Comparison of ENCODE assay signal across 22 mouse cellular contexts in the genomic region with DNA sequence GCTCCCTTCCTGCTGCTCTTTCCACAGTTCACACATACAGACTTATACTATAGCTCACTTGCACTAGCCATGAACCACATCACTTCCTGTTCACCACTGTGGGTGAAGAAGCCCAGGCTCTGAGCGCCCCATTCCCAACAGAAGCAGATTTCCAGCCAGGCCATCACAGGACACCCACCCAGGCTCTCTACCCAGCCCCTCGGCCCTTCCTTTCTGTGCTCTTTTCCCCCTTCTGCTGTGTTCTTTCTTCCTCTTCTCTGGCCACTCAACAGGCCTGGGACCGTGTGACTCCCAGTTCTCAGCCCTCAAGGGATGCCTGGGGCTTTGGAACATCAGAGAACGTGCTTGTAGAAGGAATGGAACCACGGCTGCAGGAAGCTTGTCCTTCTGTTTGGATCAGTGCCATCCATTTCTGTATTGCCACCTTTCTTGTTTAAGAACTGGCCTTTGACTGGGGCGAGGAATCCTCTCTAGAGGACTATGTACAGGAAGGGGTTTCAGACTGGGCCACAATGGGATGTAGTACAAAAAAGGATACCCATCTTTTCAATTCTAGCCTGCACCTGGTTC. TPM values are rescaled to one million over a fixed set of nuclear protein-coding genes. Genes with fewer than 3 reads are reported as not detected.
DNase-seq lines count a peak whose midpoint lies in the region; ATAC-seq and TF ChIP-seq lines count a peak whose summit lies in the region.
"Had no signal": no experiment of that assay in that cellular context is flagged by ENCODE, and none has a peak within 500 bp of the region (broad histone marks: within the 10 kb centered on the region; RNA-seq: fewer than 3 reads in every experiment).

No protein-coding gene starts in this region.

- TF ChIP-seq EP300 in heart, adult 2 months (IDR thresholded peaks at IDR 0.05; ENCODE audit: insufficient read depth, low read depth, low read length): no peak

- no peak overlapping the region for H3K9ac ChIP-seq in heart, adult 2 months (ENCODE audit: low read depth, low read length)
- no peak overlapping the region for H3K9ac ChIP-seq in intestine, embryonic 14.5 days (ENCODE audit: low read length)
- H3K9ac ChIP-seq in intestine, postnatal 0 days (ENCODE audit: low read depth, low read length): no peak overlapping the region
- 0 out of 2 replicates have a peak overlapping the region, but pooled peaks have one; percentile 6 for H3K9ac ChIP-seq in lung, embryonic 15.5 days
- H3K9ac ChIP-seq: hindbrain, embryonic 14.5 days; liver, embryonic 12.5 days had no signal

- H3K27me3 ChIP-seq in heart, adult 2 months (ENCODE audit: control insufficient read depth, insufficient read depth, low read length): no peaks in the 10 kb centered on the region
- H3K27me3 ChIP-seq in intestine, embryonic 14.5 days (replicated peaks; ENCODE audit: control insufficient read depth, insufficient read depth, low read length): no peaks in the 10 kb centered on the region
- peaks cover 4% of the 10 kb centered on the region; the same call in 1 of the 2 replicates for H3K27me3 ChIP-seq in intestine, postnatal 0 days (replicated peaks; ENCODE audit: control insufficient read depth, insufficient read depth, low read length)
- peaks cover 3% of the 10 kb centered on the region; the same call in 1 of the 2 replicates for H3K27me3 ChIP-seq in lung, embryonic 15.5 days
- peaks cover 38% of the 10 kb centered on the region for H3K27me3 ChIP-seq in limb, embryonic 10.5 days (ENCODE audit: low read depth, poor library complexity, severe bottlenecking)
- H3K27me3 ChIP-seq: CH12.LX had no signal

- H3K4me2 ChIP-seq in intestine, embryonic 14.5 days (ENCODE audit: low read length): no peak overlapping the region
- no peak overlapping the region for H3K4me2 ChIP-seq in intestine, postnatal 0 days (replicated peaks; ENCODE audit: low read depth)
- H3K4me2 ChIP-seq in lung, embryonic 15.5 days: peak overlapping the region; percentile 20; the same call in 1 of the 2 replicates
- H3K4me2 ChIP-seq: hindbrain, embryonic 14.5 days; liver, embryonic 12.5 days had no signal

- H3K27ac ChIP-seq in heart, adult 2 months: peak overlapping the region; percentile 51; the same call in 1 of the 2 replicates
- H3K27ac ChIP-seq in intestine, embryonic 14.5 days (ENCODE audit: low read depth): no peak overlapping the region
- H3K27ac ChIP-seq in intestine, postnatal 0 days (ENCODE audit: low read depth, low read length): no peak overlapping the region
- peak overlapping the region; percentile 73 for H3K27ac ChIP-seq in lung, embryonic 15.5 days
- H3K27ac ChIP-seq in limb, embryonic 10.5 days: no peak overlapping the region
- H3K27ac ChIP-seq: hindbrain, embryonic 14.5 days; liver, embryonic 12.5 days had no signal

- no peak for DNase-seq in heart, adult 2 months
- no peak for DNase-seq in heart, adult 18-20 months
- DNase-seq in intestine, embryonic 14.5 days (ENCODE audit: low spot score): peak; percentile 51
- DNase-seq in lung, adult 18-20 months: no peak
- DNase-seq in limb, embryonic 10.5 days (ENCODE audit: low spot score): peak; percentile 16
- no peak for DNase-seq in layer of hippocampus, adult 9-11 months
- DNase-seq: cerebellum, adult 2 months; cerebellum, postnatal 36 days; kidney, adult 11 months; thymus, postnatal 36 days had no signal

- peaks cover 13% of the 10 kb centered on the region for H3K4me1 ChIP-seq in heart, adult 2 months (ENCODE audit: control insufficient read depth, insufficient read depth, low read length)
- H3K4me1 ChIP-seq in intestine, embryonic 14.5 days (replicated peaks; ENCODE audit: control insufficient read depth, insufficient read depth, low read length): peaks cover 34% of the 10 kb centered on the region
- no peaks in the 10 kb centered on the region for H3K4me1 ChIP-seq in intestine, postnatal 0 days (replicated peaks; ENCODE audit: control insufficient read depth, insufficient read depth, low read length)
- H3K4me1 ChIP-seq in lung, embryonic 15.5 days: peaks cover 48% of the 10 kb centered on the region
- H3K4me1 ChIP-seq in limb, embryonic 10.5 days: peaks cover 24% of the 10 kb centered on the region

- no peak for ATAC-seq in intestine, embryonic 14.5 days (replicated peaks; ENCODE audit: low FRiP score, low TSS enrichment, low read depth)
- ATAC-seq in intestine, postnatal 0 days: no peak
- no peak for ATAC-seq in lung, embryonic 15.5 days (ENCODE audit: borderline replicate concordance, extremely low read depth, low FRiP score, low TSS enrichment)
- ATAC-seq: liver, embryonic 12.5 days had no signal

- no peak overlapping the region for H3K4me3 ChIP-seq in heart, adult 2 months
- no peak overlapping the region for H3K4me3 ChIP-seq in intestine, embryonic 14.5 days (ENCODE audit: low read depth, low read length)
- no peak overlapping the region for H3K4me3 ChIP-seq in intestine, postnatal 0 days (ENCODE audit: low read depth, low read length)
- no peak overlapping the region for H3K4me3 ChIP-seq in lung, embryonic 15.5 days
- no peak overlapping the region for H3K4me3 ChIP-seq in limb, embryonic 10.5 days
- H3K4me3 ChIP-seq: liver, embryonic 12.5 days had no signal

- intact Hi-C loops in heart, adult 2 months (cut with DNase I): loop anchor here (2.0 to 5.0 kb wide), 2 partner anchors 14 to 33 kb away; no protein-coding TSS in a partner anchor

- 40% methylated on average over 6 of the region's 6 CpGs for WGBS in heart, adult 2 months
- WGBS in intestine, embryonic 14.5 days: 68% methylated on average over 6 of the region's 6 CpGs
- 66% methylated on average over 6 of the region's 6 CpGs for WGBS in intestine, postnatal 0 days
- WGBS in lung, embryonic 15.5 days: 49% methylated on average over 6 of the region's 6 CpGs
- 90% methylated on average over 6 of the region's 6 CpGs for WGBS in limb, embryonic 10.5 days

- TF ChIP-seq CTCF in heart, adult 2 months (IDR thresholded peaks at IDR 0.05): no peak
- no peak for TF ChIP-seq CTCF in intestine, postnatal 0 days (IDR thresholded peaks at IDR 0.05; ENCODE audit: low read depth)

- no peak for TF ChIP-seq POLR2A in heart, adult 2 months (IDR thresholded peaks at IDR 0.05; ENCODE audit: insufficient read depth, low read depth, low read length)

- no peaks in the 10 kb centered on the region for H3K79me2 ChIP-seq in heart, adult 2 months (replicated peaks; ENCODE audit: control insufficient read depth, insufficient read depth, low read length)

- no peaks in the 10 kb centered on the region for H3K9me3 ChIP-seq in intestine, embryonic 14.5 days (ENCODE audit: control insufficient read depth, low read length)
- no peaks in the 10 kb centered on the region for H3K9me3 ChIP-seq in intestine, postnatal 0 days (ENCODE audit: control insufficient read depth)
- H3K9me3 ChIP-seq in lung, embryonic 15.5 days: no peaks in the 10 kb centered on the region
- no peaks in the 10 kb centered on the region for H3K9me3 ChIP-seq in limb, embryonic 10.5 days (replicated peaks)
- H3K9me3 ChIP-seq: liver, embryonic 12.5 days had no signal

- H3K36me3 ChIP-seq in heart, adult 2 months (ENCODE audit: control insufficient read depth, insufficient read depth, low read length): no peaks in the 10 kb centered on the region
- H3K36me3 ChIP-seq in intestine, embryonic 14.5 days (ENCODE audit: control insufficient read depth, insufficient read depth, low read length): peaks cover 5% of the 10 kb centered on the region; the same call in 1 of the 2 replicates
- H3K36me3 ChIP-seq in intestine, postnatal 0 days (ENCODE audit: control insufficient read depth, insufficient read depth): no peaks in the 10 kb centered on the region
- H3K36me3 ChIP-seq in lung, embryonic 15.5 days: no peaks in the 10 kb centered on the region
- H3K36me3 ChIP-seq in limb, embryonic 10.5 days: no peaks in the 10 kb centered on the region
- H3K36me3 ChIP-seq: liver, embryonic 12.5 days had no signal

RNA-seq across cellular contexts. Expression of a gene that starts 2.5 kb away (rescaled TPM):
- total RNA-seq in heart, adult 2 months (2021): 10 to 100 TPM in 1 of 2 experiments, 1 to 10 TPM in 1; 9.2 to 11.7 TPM
- 6.6 and 12.6 TPM in 2 replicates for polyA plus RNA-seq in heart, adult 2 months (2012; rRNA removed)
- 1 to 10 TPM; 8.4 to 8.7 TPM for total RNA-seq in heart, adult 18-20 months (2021)
- polyA plus RNA-seq in intestine, embryonic 14.5 days (2014; fragmentation: Nextera tagmentation; extraction: Ambion mirVana): 31.0 and 32.9 TPM in 2 replicates
- 13.1 and 13.5 TPM in 2 replicates for polyA plus RNA-seq in intestine, postnatal 0 days (2015; fragmentation: Nextera tagmentation; extraction: Ambion mirVana)
- polyA plus RNA-seq in lung, embryonic 15.5 days (2015; fragmentation: Nextera tagmentation; extraction: Ambion mirVana): 60.1 and 62.8 TPM in 2 replicates
- 1.1 and 1.4 TPM in 2 replicates for polyA plus RNA-seq in limb, embryonic 10.5 days (2016; fragmentation: Nextera tagmentation; extraction: Ambion mirVana)
- total RNA-seq: CH12.LX; granulocyte monocyte progenitor cell, adult 5-6 weeks; MEL had no signal

RNA-seq across cellular contexts. Expression of a gene that starts 25.3 kb away (rescaled TPM):
- total RNA-seq in heart, adult 2 months (2021): not detected
- polyA plus RNA-seq in heart, adult 2 months (2012; rRNA removed): 0.09 and 0.10 TPM in 2 replicates
- not detected for total RNA-seq in heart, adult 18-20 months (2021)
- polyA plus RNA-seq in intestine, embryonic 14.5 days (2014; fragmentation: Nextera tagmentation; extraction: Ambion mirVana): not detected in 2 replicates
- not detected in 2 replicates for polyA plus RNA-seq in intestine, postnatal 0 days (2015; fragmentation: Nextera tagmentation; extraction: Ambion mirVana)
- polyA plus RNA-seq in lung, embryonic 15.5 days (2015; fragmentation: Nextera tagmentation; extraction: Ambion mirVana): 0.11 and 0.13 TPM in 2 replicates
- 0.08 TPM in 1 of 2 replicates, not detected in the other for polyA plus RNA-seq in limb, embryonic 10.5 days (2016; fragmentation: Nextera tagmentation; extraction: Ambion mirVana)
- total RNA-seq: CH12.LX; gastrocnemius, adult 18-20 months; granulocyte monocyte progenitor cell, adult 5-6 weeks; layer of hippocampus, postnatal 10 days; left cerebral cortex, adult 8-10 months; MEL had no signal
- polyA plus RNA-seq: cerebellum, adult 2 months; forebrain, embryonic 11.5 days; hindbrain, embryonic 14.5 days; limb, embryonic 11.5 days; liver, embryonic 12.5 days had no signal

Comparison
In these comparisons a context has a peak if more than half of its experiments do, and no peak if none do; other contexts are left out.
1. DNase-seq: peak in intestine, embryonic 14.5 days (single experiment) and limb, embryonic 10.5 days (single experiment); none in heart, adult 2 months (0 of 2), heart, adult 18-20 months (0 of 2), lung, adult 18-20 months (0 of 2) and layer of hippocampus, adult 9-11 months (single experiment).
2. H3K27ac ChIP-seq: peak in heart, adult 2 months (single experiment) and lung, embryonic 15.5 days (single experiment); none in intestine, embryonic 14.5 days (single experiment), intestine, postnatal 0 days (single experiment) and limb, embryonic 10.5 days (single experiment).